Mouse (Mus musculus): Measurements from ENCODE around the gene Egfl8. TPM values are rescaled to one million over a fixed set of nuclear protein-coding genes. Genes with fewer than 3 reads are reported as not detected.
A peak's percentile ranks its signal among the peaks of the same experiment; 100 is the strongest.

The Egfl8 gene
- polyA plus RNA-seq, 1 experiment from 2014 or later, result 2.8 TPM

DNA sequence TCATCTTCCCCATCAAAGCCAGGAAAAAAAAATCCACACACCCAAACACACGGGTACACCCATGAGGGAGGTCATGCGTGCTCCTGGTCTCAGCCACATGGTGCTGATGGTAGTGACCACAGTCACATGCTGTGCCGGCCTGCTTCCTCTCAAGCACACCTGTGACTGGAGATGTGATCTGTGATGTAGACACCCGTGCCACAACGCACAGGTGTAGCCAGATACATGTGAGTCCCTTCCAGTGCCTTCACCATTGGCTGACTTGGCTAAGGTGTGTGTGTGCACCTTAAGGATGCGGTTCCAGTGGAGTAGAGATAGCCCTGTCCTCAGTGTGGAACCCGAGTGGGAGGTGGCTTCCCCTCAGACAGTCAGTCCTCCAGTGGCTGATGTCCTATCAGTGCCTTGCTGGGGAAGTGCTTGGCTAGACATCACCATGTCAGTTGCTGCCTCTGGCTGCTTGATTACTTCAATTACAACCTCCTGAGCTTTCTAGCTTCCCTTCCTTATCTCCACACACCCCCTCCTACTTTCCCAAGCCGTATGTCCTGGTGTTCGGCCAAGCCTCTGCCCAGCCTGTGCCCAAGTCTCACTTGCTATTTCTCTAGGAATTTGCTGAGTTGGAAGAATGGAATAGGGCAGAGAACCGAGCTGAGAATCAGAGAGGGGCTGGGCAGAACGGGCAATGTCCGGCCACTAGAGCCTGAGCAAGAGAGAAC, 43.6 kb upstream of the Egfl8 start:
- no peak for DNase-seq (ENCODE audit: low spot score)
- Histone ChIP-seq H3K36me3 (ENCODE audit: control insufficient read depth, insufficient read depth, low read length) (peaks cover 3% of the 10 kb centered on the region; the same call in 1 of the 2 replicates), H3K9me3 (ENCODE audit: control insufficient read depth, low read length) (no peaks in the 10 kb centered on the region), H3K4me1 (replicated peaks; ENCODE audit: control insufficient read depth, insufficient read depth, low read length) (peaks cover 18% of the 10 kb centered on the region), H3K27me3 (replicated peaks; ENCODE audit: control insufficient read depth, insufficient read depth, low read length) (peaks cover 13% of the 10 kb centered on the region; the same call in 1 of the 2 replicates), H3K4me3 (ENCODE audit: low read depth, low read length) (no peak overlapping the region), H3K9ac (ENCODE audit: low read length) (no peak overlapping the region), H3K27ac (ENCODE audit: low read depth) (no peak overlapping the region), H3K4me2 (ENCODE audit: low read length) (no peak overlapping the region)
- 55% methylated on average over 12 of the region's 12 CpGs for WGBS
- no peak for ATAC-seq (replicated peaks; ENCODE audit: low FRiP score, low TSS enrichment, low read depth)

- H3K27ac ChIP-seq (ENCODE audit: low read depth), result no peak overlapping the region
- no peak overlapping the region for H3K4me3 ChIP-seq (ENCODE audit: low read depth, low read length)
- 81% methylated on average over 3 of the region's 3 CpGs for WGBS
- no peak for DNase-seq (ENCODE audit: low spot score)
- no peaks in the 10 kb centered on the region for H3K9me3 ChIP-seq (ENCODE audit: control insufficient read depth, low read length)
- H3K9ac ChIP-seq (ENCODE audit: low read length), result no peak overlapping the region
- H3K4me1 ChIP-seq (replicated peaks; ENCODE audit: control insufficient read depth, insufficient read depth, low read length), result peaks cover 18% of the 10 kb centered on the region
- peaks cover 13% of the 10 kb centered on the region; the same call in 1 of the 2 replicates for H3K27me3 ChIP-seq (replicated peaks; ENCODE audit: control insufficient read depth, insufficient read depth, low read length)
- H3K4me2 ChIP-seq (ENCODE audit: low read length), result no peak overlapping the region
- H3K36me3 ChIP-seq (ENCODE audit: control insufficient read depth, insufficient read depth, low read length), result peaks cover 6% of the 10 kb centered on the region; the same call in 1 of the 2 replicates
- ATAC-seq (replicated peaks; ENCODE audit: low FRiP score, low TSS enrichment, low read depth), result no peak
Measured at GRCm38 (mm10) chr17:34658591-34658990, 42.8 kb upstream of the Egfl8 start.

DNA sequence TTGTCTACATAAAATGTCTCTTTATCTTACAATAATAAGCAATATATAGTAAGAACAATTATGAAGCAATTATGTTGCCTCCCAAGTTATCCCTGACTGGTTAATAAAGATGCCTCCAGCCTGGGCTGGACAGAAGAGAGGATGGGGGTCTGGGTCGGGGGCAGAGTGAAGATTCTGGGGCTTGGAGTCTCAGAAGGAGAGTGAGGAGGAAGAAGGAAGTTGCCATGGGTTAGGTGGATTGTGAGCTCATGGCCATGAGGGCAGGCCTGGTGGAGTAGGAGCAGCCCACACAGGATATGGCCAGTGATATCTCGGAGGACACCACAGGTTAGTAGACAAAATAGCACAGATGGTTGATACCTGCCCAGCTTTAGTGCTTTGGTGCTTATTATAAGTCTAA, 42.4 kb upstream of the Egfl8 start:
- Histone ChIP-seq H3K4me3 (ENCODE audit: low read depth, low read length) (no peak overlapping the region), H3K27ac (ENCODE audit: low read depth) (no peak overlapping the region), H3K9me3 (ENCODE audit: control insufficient read depth, low read length) (no peaks in the 10 kb centered on the region), H3K9ac (ENCODE audit: low read length) (no peak overlapping the region), H3K36me3 (ENCODE audit: control insufficient read depth, insufficient read depth, low read length) (peaks cover 11% of the 10 kb centered on the region; the same call in 1 of the 2 replicates), H3K4me2 (ENCODE audit: low read length) (no peak overlapping the region), H3K27me3 (replicated peaks; ENCODE audit: control insufficient read depth, insufficient read depth, low read length) (peaks cover 11% of the 10 kb centered on the region; the same call in 1 of the 2 replicates), H3K4me1 (replicated peaks; ENCODE audit: control insufficient read depth, insufficient read depth, low read length) (peaks cover 18% of the 10 kb centered on the region)
- 68% methylated on average over 2 of the region's 2 CpGs for WGBS
- ATAC-seq (replicated peaks; ENCODE audit: low FRiP score, low TSS enrichment, low read depth) (no peak), DNase-seq (ENCODE audit: low spot score) (no peak)

GRCm38 (mm10) chr17:34657271-34657670, 41.5 kb upstream of the Egfl8 start:
- no peak overlapping the region for H3K4me2 ChIP-seq (ENCODE audit: low read length)
- no peak for ATAC-seq (replicated peaks; ENCODE audit: low FRiP score, low TSS enrichment, low read depth)
- H3K9ac ChIP-seq (ENCODE audit: low read length), result no peak overlapping the region
- H3K4me3 ChIP-seq (ENCODE audit: low read depth, low read length), result no peak overlapping the region
- no peaks in the 10 kb centered on the region for H3K9me3 ChIP-seq (ENCODE audit: control insufficient read depth, low read length)
- peaks cover 19% of the 10 kb centered on the region; the same call in 1 of the 2 replicates for H3K36me3 ChIP-seq (ENCODE audit: control insufficient read depth, insufficient read depth, low read length)
- H3K27me3 ChIP-seq (replicated peaks; ENCODE audit: control insufficient read depth, insufficient read depth, low read length), result peaks cover 11% of the 10 kb centered on the region; the same call in 1 of the 2 replicates
- DNase-seq (ENCODE audit: low spot score), result no peak
- H3K4me1 ChIP-seq (replicated peaks; ENCODE audit: control insufficient read depth, insufficient read depth, low read length), result peaks cover 18% of the 10 kb centered on the region
- H3K27ac ChIP-seq (ENCODE audit: low read depth), result no peak overlapping the region
- WGBS, result 35% methylated on average over 2 of the region's 2 CpGs

GRCm38 (mm10) chr17:34656666-34657065, 40.9 kb upstream of the Egfl8 start:
- Histone ChIP-seq H3K4me2 (ENCODE audit: low read length) (no peak overlapping the region), H3K27ac (ENCODE audit: low read depth) (peak overlapping the region; percentile 77; the same call in 1 of the 2 replicates), H3K9ac (ENCODE audit: low read length) (no peak overlapping the region), H3K36me3 (ENCODE audit: control insufficient read depth, insufficient read depth, low read length) (peaks cover 25% of the 10 kb centered on the region; the same call in 1 of the 2 replicates), H3K9me3 (ENCODE audit: control insufficient read depth, low read length) (no peaks in the 10 kb centered on the region), H3K4me3 (ENCODE audit: low read depth, low read length) (no peak overlapping the region), H3K4me1 (replicated peaks; ENCODE audit: control insufficient read depth, insufficient read depth, low read length) (peaks cover 18% of the 10 kb centered on the region), H3K27me3 (replicated peaks; ENCODE audit: control insufficient read depth, insufficient read depth, low read length) (peaks cover 11% of the 10 kb centered on the region; the same call in 1 of the 2 replicates)
- ATAC-seq (replicated peaks; ENCODE audit: low FRiP score, low TSS enrichment, low read depth) (no peak), DNase-seq (ENCODE audit: low spot score) (no peak)
- 48% methylated on average over 8 of the region's 8 CpGs for WGBS

DNA sequence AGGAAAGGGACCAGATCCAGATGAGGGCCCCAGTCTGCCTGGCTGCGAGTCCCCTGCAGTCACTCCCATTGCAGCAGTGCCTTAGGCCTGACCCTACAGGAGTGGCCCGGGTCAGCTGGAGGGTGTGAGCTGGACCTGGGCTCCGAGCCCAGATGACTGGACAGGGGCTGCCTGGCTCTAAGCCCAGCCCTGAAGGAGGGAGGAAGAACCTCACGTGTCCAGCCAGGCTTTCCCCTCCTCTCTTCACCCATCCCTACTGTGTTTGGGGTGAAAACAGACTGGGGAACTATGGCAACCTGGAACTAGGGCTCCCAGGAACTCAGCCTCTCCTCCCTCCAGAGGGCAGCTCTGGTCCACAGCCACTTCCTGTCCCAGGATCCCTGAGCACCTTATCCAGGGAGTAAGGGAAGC, 39.8 kb upstream of the Egfl8 start:
- peaks cover 35% of the 10 kb centered on the region for H3K36me3 ChIP-seq (ENCODE audit: control insufficient read depth, insufficient read depth, low read length)
- H3K9me3 ChIP-seq (ENCODE audit: control insufficient read depth, low read length), result no peaks in the 10 kb centered on the region
- ATAC-seq (replicated peaks; ENCODE audit: low FRiP score, low TSS enrichment, low read depth) (peak; percentile 70), DNase-seq (ENCODE audit: low spot score) (no peak)
- H3K4me3 ChIP-seq (ENCODE audit: low read depth, low read length), result no peak overlapping the region
- H3K27ac ChIP-seq (ENCODE audit: low read depth), result peak overlapping the region; percentile 77
- H3K4me1 ChIP-seq (replicated peaks; ENCODE audit: control insufficient read depth, insufficient read depth, low read length), result peaks cover 18% of the 10 kb centered on the region
- WGBS, result 43% methylated on average over 4 of the region's 4 CpGs
- H3K4me2 ChIP-seq (ENCODE audit: low read length), result no peak overlapping the region
- H3K27me3 ChIP-seq (replicated peaks; ENCODE audit: control insufficient read depth, insufficient read depth, low read length), result peaks cover 11% of the 10 kb centered on the region; the same call in 1 of the 2 replicates
- no peak overlapping the region for H3K9ac ChIP-seq (ENCODE audit: low read length)

DNA sequence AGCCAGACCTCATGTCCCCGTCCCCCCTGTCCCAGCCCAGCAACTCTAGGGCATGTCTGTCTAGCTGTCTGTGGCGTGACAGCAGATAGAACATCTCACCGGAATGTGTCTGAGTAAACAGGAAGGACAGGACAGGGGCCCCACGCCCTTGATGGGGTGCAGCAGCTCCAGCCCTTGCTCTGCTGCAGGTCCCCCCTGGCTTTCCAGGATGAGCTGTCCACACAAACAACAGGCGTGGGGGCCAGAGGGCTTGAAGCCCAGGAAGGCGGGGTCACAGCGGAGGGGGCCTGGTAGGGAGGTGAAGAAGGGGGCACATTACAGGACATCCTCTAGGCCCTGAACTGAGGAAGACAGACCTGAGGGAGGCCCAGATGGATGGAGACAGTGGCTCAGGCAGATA, 39.4 kb upstream of the Egfl8 start:
- ATAC-seq (replicated peaks; ENCODE audit: low FRiP score, low TSS enrichment, low read depth), result peak; percentile 48
- 49% methylated on average over 7 of the region's 7 CpGs for WGBS
- Histone ChIP-seq H3K4me2 (ENCODE audit: low read length) (no peak overlapping the region), H3K27me3 (replicated peaks; ENCODE audit: control insufficient read depth, insufficient read depth, low read length) (peaks cover 7% of the 10 kb centered on the region; the same call in 1 of the 2 replicates), H3K4me3 (ENCODE audit: low read depth, low read length) (no peak overlapping the region), H3K27ac (ENCODE audit: low read depth) (peak overlapping the region; percentile 77), H3K4me1 (replicated peaks; ENCODE audit: control insufficient read depth, insufficient read depth, low read length) (peaks cover 15% of the 10 kb centered on the region), H3K9ac (ENCODE audit: low read length) (no peak overlapping the region), H3K36me3 (ENCODE audit: control insufficient read depth, insufficient read depth, low read length) (peaks cover 39% of the 10 kb centered on the region), H3K9me3 (ENCODE audit: control insufficient read depth, low read length) (no peaks in the 10 kb centered on the region)
- DNase-seq (ENCODE audit: low spot score), result no peak

- Histone ChIP-seq H3K9me3 (ENCODE audit: control insufficient read depth, low read length) (no peaks in the 10 kb centered on the region), H3K36me3 (ENCODE audit: control insufficient read depth, insufficient read depth, low read length) (peaks cover 45% of the 10 kb centered on the region), H3K27me3 (replicated peaks; ENCODE audit: control insufficient read depth, insufficient read depth, low read length) (peaks cover 6% of the 10 kb centered on the region; the same call in 1 of the 2 replicates), H3K9ac (ENCODE audit: low read length) (no peak overlapping the region), H3K4me2 (ENCODE audit: low read length) (no peak overlapping the region), H3K4me1 (replicated peaks; ENCODE audit: control insufficient read depth, insufficient read depth, low read length) (peaks cover 15% of the 10 kb centered on the region), H3K27ac (ENCODE audit: low read depth) (no peak overlapping the region; the same call in 1 of the 2 replicates), H3K4me3 (ENCODE audit: low read depth, low read length) (no peak overlapping the region)
- 90% methylated on average over 13 of the region's 13 CpGs for WGBS
- DNase-seq (ENCODE audit: low spot score) (no peak), ATAC-seq (replicated peaks; ENCODE audit: low FRiP score, low TSS enrichment, low read depth) (no peak)
Measured at GRCm38 (mm10) chr17:34654392-34654791, 38.6 kb upstream of the Egfl8 start.

All from intestine, embryonic 14.5 days (tissue).